Mouse (Mus musculus) neural tube, embryonic 13.5 days (tissue): ENCODE data around the gene Mcrs1. TPM values are rescaled to one million over a fixed set of nuclear protein-coding genes. Genes with fewer than 3 reads are reported as not detected.
"Not testable (repeated sequence)": the region's sequence is repeated elsewhere in the genome, so short reads cannot be mapped to it uniquely, and the experiment has no call there.

Experiments used
- ATAC-seq: fragments of 200-750 bp; cut with Nextera tagmentation; 2 replicates; pipeline ENCODE4 v1.8.0; 2017; ENCODE audit warnings: low read depth, mild to moderate bottlenecking, moderate TSS enrichment, moderate library complexity
- H3K27ac ChIP-seq: fragments of 300-500 bp; sonication (generic); replicated peaks from 2 replicates; pipeline ENCODE4 v1.5.1; 2015; ENCODE audit warnings: moderate library complexity, mild to moderate bottlenecking, inconsistent platforms
- H3K27me3 ChIP-seq: fragments of 300-500 bp; sonication (generic); 2 replicates; pipeline ENCODE4 v1.6.1; 2015; ENCODE audit warnings: mild to moderate bottlenecking, inconsistent platforms
- H3K36me3 ChIP-seq: fragments of 300-500 bp; sonication (generic); 2 replicates; pipeline ENCODE4 v1.6.1; 2015; ENCODE audit warnings: mild to moderate bottlenecking, inconsistent platforms
- H3K4me1 ChIP-seq: fragments of 300-500 bp; sonication (generic); replicated peaks from 2 replicates; pipeline ENCODE4 v1.6.1; 2015; ENCODE audit warnings: inconsistent platforms
- H3K4me2 ChIP-seq: fragments of 300-500 bp; sonication (generic); 2 replicates; pipeline ENCODE4 v1.6.1; 2015; ENCODE audit warnings: inconsistent platforms, mild to moderate bottlenecking, moderate library complexity
- H3K4me3 ChIP-seq: fragments of 300-500 bp; sonication (generic); 2 replicates; pipeline ENCODE4 v1.5.1; 2015; ENCODE audit warnings: mild to moderate bottlenecking, inconsistent platforms
- H3K9ac ChIP-seq: fragments of 300-500 bp; sonication (generic); 2 replicates; pipeline ENCODE4 v1.6.1; 2015; ENCODE audit warnings: moderate library complexity, mild to moderate bottlenecking, inconsistent platforms
- H3K9me3 ChIP-seq: fragments of 300-500 bp; sonication (generic); 2 replicates; pipeline ENCODE4 v1.6.1; 2016; ENCODE audit warnings: inconsistent platforms
- WGBS: fragments of 180-500 bp; shearing (Covaris S2); methylation state at CpG from one replicate; pipeline ENCODE4 v1.1.7; 2015; 5-methylcytosine and 5-hydroxymethylcytosine counted together
- polyA plus RNA-seq: library from polyadenylated mRNA; unstranded; fragments of >200 nt; fragmentation: Nextera tagmentation; extraction: Ambion mirVana; gene quantifications from 2 replicates; pipeline ENCODE4 v1.2.1, GENCODE M21; 2015

Mcrs1 gene
- polyA plus RNA-seq, 1 experiment from 2014 or later = 181 TPM

GRCm38 (mm10) chr15:99246736-99247135 lies 5.0 kb downstream of the Mcrs1 start:
- not testable (repeated sequence) for H3K9me3 ChIP-seq, H3K4me3 ChIP-seq, ATAC-seq, H3K4me2 ChIP-seq, H3K27ac ChIP-seq, H3K9ac ChIP-seq, H3K27me3 ChIP-seq
- Histone ChIP-seq H3K36me3 (peaks cover 77% of the 10 kb centered on the region), H3K4me1 (peaks cover 11% of the 10 kb centered on the region)
- WGBS = 91% methylated on average over 6 of the region's 6 CpGs

- 0 out of 2 replicates have a peak, but pooled peaks have one; percentile 19 for ATAC-seq
- H3K4me3 ChIP-seq = no peak overlapping the region
- 94% methylated on average over 10 of the region's 10 CpGs for WGBS
- no peaks in the 10 kb centered on the region for H3K27me3 ChIP-seq
- H3K9me3 ChIP-seq = no peaks in the 10 kb centered on the region
- H3K36me3 ChIP-seq = peaks cover 66% of the 10 kb centered on the region
- no peak overlapping the region for H3K9ac ChIP-seq
- H3K27ac ChIP-seq = no peak overlapping the region
- no peaks in the 10 kb centered on the region for H3K4me1 ChIP-seq
- H3K4me2 ChIP-seq = no peak overlapping the region
These were observed 9.7 kb downstream of the Mcrs1 start for GRCm38 (mm10) chr15:99242045-99242444.

- H3K9me3 ChIP-seq = no peaks in the 10 kb centered on the region
- H3K4me1 ChIP-seq = no peaks in the 10 kb centered on the region
- H3K4me3 ChIP-seq = no peak overlapping the region
- WGBS = 79% methylated on average over 4 of the region's 4 CpGs
- peaks cover 58% of the 10 kb centered on the region for H3K36me3 ChIP-seq
- no peak overlapping the region for H3K4me2 ChIP-seq
- H3K9ac ChIP-seq = no peak overlapping the region
- ATAC-seq = no peak
- H3K27me3 ChIP-seq = no peaks in the 10 kb centered on the region
- H3K27ac ChIP-seq = no peak overlapping the region
These were observed 10.5 kb downstream of the Mcrs1 start for GRCm38 (mm10) chr15:99241249-99241648.

- WGBS = 72% methylated on average over 4 of the region's 4 CpGs
- no peak for ATAC-seq
- no peaks in the 10 kb centered on the region for H3K27me3 ChIP-seq
These were observed 11.6 kb downstream of the Mcrs1 start for GRCm38 (mm10) chr15:99240129-99240528.

GRCm38 (mm10) chr15:99238006-99238405 lies 13.8 kb downstream of the Mcrs1 start:
- no peak overlapping the region for H3K27ac ChIP-seq
- H3K4me1 ChIP-seq = no peaks in the 10 kb centered on the region
- peaks cover 25% of the 10 kb centered on the region for H3K36me3 ChIP-seq
- H3K9ac ChIP-seq = no peak overlapping the region
- ATAC-seq = no peak
- H3K9me3 ChIP-seq = no peaks in the 10 kb centered on the region
- H3K4me2 ChIP-seq = no peak overlapping the region
- peaks cover 13% of the 10 kb centered on the region for H3K27me3 ChIP-seq
- no peak overlapping the region for H3K4me3 ChIP-seq
- 65% methylated on average over 11 of the region's 11 CpGs for WGBS

More at GRCm38 (mm10) chr15:99240129-99240528, 11.6 kb downstream of the Mcrs1 start:
- Histone ChIP-seq H3K36me3 (peaks cover 47% of the 10 kb centered on the region), H3K4me1 (no peaks in the 10 kb centered on the region), H3K4me3 (no peak overlapping the region), H3K4me2 (no peak overlapping the region), H3K27ac (no peak overlapping the region), H3K9me3 (no peaks in the 10 kb centered on the region), H3K9ac (no peak overlapping the region)

- no peak for ATAC-seq
- Histone ChIP-seq H3K36me3 (no peaks in the 10 kb centered on the region), H3K27ac (no peak overlapping the region), H3K4me1 (no peaks in the 10 kb centered on the region), H3K9ac (no peak overlapping the region), H3K4me3 (no peak overlapping the region), H3K4me2 (no peak overlapping the region), H3K27me3 (peaks cover 42% of the 10 kb centered on the region), H3K9me3 (no peaks in the 10 kb centered on the region)
- WGBS = 61% methylated on average over 12 of the region's 12 CpGs
These were observed 17.3 kb downstream of the Mcrs1 start for GRCm38 (mm10) chr15:99234326-99235010.

- no peak overlapping the region for H3K4me3 ChIP-seq
- no peak for ATAC-seq
- H3K27ac ChIP-seq = no peak overlapping the region
- H3K9ac ChIP-seq = 0 out of 2 replicates have a peak overlapping the region, but pooled peaks have one; percentile 13
- 59% methylated on average over 17 of the region's 17 CpGs for WGBS
- H3K4me2 ChIP-seq = no peak overlapping the region
- H3K4me1 ChIP-seq = no peaks in the 10 kb centered on the region
- peaks cover 49% of the 10 kb centered on the region for H3K27me3 ChIP-seq
- no peaks in the 10 kb centered on the region for H3K36me3 ChIP-seq
- no peaks in the 10 kb centered on the region for H3K9me3 ChIP-seq
These were observed 18.0 kb downstream of the Mcrs1 start for GRCm38 (mm10) chr15:99233719-99234118.

GRCm38 (mm10) chr15:99231998-99232397 lies 19.8 kb downstream of the Mcrs1 start:
- Histone ChIP-seq H3K9me3 (no peaks in the 10 kb centered on the region), H3K9ac (no peak overlapping the region), H3K4me3 (no peak overlapping the region), H3K27ac (no peak overlapping the region), H3K4me2 (no peak overlapping the region), H3K4me1 (no peaks in the 10 kb centered on the region), H3K36me3 (no peaks in the 10 kb centered on the region), H3K27me3 (peaks cover 66% of the 10 kb centered on the region)
- 70% methylated on average over 10 of the region's 10 CpGs for WGBS
- no peak for ATAC-seq

- Histone ChIP-seq H3K27ac (no peak overlapping the region), H3K9ac (no peak overlapping the region), H3K4me2 (peak overlapping the region; percentile 56), H3K27me3 (peaks cover 97% of the 10 kb centered on the region), H3K9me3 (no peaks in the 10 kb centered on the region), H3K4me3 (0 out of 2 replicates have a peak overlapping the region, but pooled peaks have one; percentile 10), H3K4me1 (peaks cover 36% of the 10 kb centered on the region), H3K36me3 (no peaks in the 10 kb centered on the region)
- ATAC-seq = no peak
- WGBS = 17% methylated on average over 14 of the region's 14 CpGs
These were observed 25.7 kb downstream of the Mcrs1 start for GRCm38 (mm10) chr15:99226090-99226489.

- H3K36me3 ChIP-seq = no peaks in the 10 kb centered on the region
- H3K27ac ChIP-seq = no peak overlapping the region
- peaks cover 36% of the 10 kb centered on the region for H3K4me1 ChIP-seq
- H3K9me3 ChIP-seq = no peaks in the 10 kb centered on the region
- peak overlapping the region; percentile 56 for H3K4me2 ChIP-seq
- 0 out of 2 replicates have a peak, but pooled peaks have one; percentile 13 for ATAC-seq
- peaks cover 100% of the 10 kb centered on the region for H3K27me3 ChIP-seq
- H3K4me3 ChIP-seq = peak overlapping the region; percentile 40
- 2% methylated on average over 22 of the region's 22 CpGs for WGBS
- 0 out of 2 replicates have a peak overlapping the region, but pooled peaks have one; percentile 45 for H3K9ac ChIP-seq
These were observed 26.5 kb downstream of the Mcrs1 start for GRCm38 (mm10) chr15:99225081-99225810.

- no peaks in the 10 kb centered on the region for H3K36me3 ChIP-seq
- no peak within 1 kb of the TSS for H3K27ac ChIP-seq
- peak within 1 kb of the TSS; percentile 56 for H3K4me2 ChIP-seq
- H3K9me3 ChIP-seq = no peaks in the 10 kb centered on the region
- peaks cover 100% of the 10 kb centered on the region for H3K27me3 ChIP-seq
- WGBS = under 1% methylated on average over 64 of the region's 66 CpGs
- 0 out of 2 replicates have a peak, but pooled peaks have one; percentile 40 for ATAC-seq
- peak within 1 kb of the TSS; percentile 40 for H3K4me3 ChIP-seq
- peak within 1 kb of the TSS; percentile 45 for H3K9ac ChIP-seq
- peaks cover 36% of the 10 kb centered on the region for H3K4me1 ChIP-seq
These were observed 27.4 kb downstream of the Mcrs1 start, which contains the start of gene Kcnh3 for GRCm38 (mm10) chr15:99224208-99224911. Gene Kcnh3 (plus strand): TSS chr15:99224861.
